Mouse (Mus musculus): ENCODE measurements at regions not wholly inside any gene's neighbourhood (a gene's known extent, or its start where the extent isn't known, plus 50 kb on each side); places are given as distances from the start of the nearest gene placed in this dataset.

DNA sequence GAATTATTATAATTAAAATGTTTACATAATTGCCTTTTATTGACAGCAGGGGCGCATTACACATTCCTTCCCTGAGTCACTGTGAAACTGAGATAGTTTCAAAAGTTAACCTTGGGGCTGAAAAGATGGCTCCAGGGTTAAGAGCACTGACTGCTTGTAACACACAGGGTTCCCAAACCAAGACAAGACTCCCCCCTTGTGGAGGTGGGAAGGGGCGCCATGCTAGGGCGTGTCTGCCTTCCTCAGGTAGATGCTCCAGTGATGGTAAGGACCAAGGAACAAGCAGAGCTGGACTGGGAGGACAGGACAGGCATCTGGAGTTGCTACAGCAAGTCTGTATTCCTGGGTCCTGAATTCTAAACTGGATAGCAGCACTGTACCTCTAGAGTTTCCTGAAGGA lies 351.9 kb downstream of the Tbc1d22a start:
- in situ Hi-C loops (cut with MboI, MseI), result no loop called here

DNA sequence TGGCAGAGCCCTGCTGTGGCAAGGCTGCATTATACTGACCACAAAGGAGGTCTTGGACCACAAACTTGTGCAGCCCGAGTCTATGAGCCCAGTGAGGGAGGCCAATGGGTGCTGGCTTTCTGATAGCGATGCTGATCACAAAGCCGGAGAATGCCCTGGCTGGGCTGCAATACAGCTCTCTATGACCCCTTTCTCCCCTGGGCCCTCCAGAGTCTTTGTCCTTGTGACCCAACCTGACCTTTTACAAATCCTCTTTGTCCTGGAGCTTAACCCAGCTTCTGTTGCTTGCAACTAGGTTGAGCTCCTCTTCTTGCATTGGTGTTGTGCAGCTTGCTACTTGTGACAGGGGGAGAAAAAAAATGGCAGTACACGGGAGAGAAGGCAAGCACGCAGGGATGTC lies 360.1 kb downstream of the Tbc1d22a start:
- in situ Hi-C loops (cut with MboI, MseI), result no loop called here

DNA sequence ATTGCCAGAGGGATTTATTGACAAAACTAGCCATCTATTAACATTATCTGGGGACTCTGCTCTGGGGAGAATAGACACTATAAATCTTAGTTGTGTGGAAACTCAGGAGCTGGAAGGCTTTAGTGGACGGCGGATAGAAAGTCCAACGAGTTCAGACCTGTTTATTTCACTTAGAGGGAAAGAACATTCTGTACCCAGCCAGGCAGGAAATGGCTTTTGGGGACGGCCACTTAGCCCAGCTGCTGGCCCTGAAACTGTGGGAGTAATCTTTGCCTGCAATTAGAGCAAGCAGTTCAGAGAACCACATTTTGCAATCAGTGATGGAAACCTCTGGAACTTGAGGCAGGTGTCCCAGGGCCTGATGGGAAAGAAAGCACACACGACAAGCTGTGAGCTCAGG lies 362.4 kb downstream of the Tbc1d22a start:
- in situ Hi-C loops (cut with MboI, MseI), result no loop called here

DNA sequence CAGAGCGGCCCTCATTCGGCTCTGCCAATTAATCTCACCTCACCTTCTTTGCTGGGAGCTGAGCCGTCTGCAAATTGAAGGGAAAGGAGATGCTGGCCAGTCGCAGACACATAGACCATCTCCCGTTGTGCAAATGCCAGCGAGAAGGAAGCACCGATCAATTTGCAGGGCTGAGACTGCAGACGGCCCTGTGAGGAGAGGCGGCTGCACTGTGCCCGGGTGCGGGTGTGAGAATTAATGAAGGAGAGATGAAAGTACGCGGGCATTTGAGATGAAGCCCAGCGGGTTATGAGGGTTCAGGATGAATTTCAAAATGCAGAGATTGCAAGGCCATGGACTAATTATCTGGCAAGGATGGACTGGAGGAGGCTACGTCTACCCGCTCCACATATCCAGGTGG lies 364.4 kb downstream of the Tbc1d22a start:
- in situ Hi-C loops (cut with MboI, MseI), result no loop called here

DNA sequence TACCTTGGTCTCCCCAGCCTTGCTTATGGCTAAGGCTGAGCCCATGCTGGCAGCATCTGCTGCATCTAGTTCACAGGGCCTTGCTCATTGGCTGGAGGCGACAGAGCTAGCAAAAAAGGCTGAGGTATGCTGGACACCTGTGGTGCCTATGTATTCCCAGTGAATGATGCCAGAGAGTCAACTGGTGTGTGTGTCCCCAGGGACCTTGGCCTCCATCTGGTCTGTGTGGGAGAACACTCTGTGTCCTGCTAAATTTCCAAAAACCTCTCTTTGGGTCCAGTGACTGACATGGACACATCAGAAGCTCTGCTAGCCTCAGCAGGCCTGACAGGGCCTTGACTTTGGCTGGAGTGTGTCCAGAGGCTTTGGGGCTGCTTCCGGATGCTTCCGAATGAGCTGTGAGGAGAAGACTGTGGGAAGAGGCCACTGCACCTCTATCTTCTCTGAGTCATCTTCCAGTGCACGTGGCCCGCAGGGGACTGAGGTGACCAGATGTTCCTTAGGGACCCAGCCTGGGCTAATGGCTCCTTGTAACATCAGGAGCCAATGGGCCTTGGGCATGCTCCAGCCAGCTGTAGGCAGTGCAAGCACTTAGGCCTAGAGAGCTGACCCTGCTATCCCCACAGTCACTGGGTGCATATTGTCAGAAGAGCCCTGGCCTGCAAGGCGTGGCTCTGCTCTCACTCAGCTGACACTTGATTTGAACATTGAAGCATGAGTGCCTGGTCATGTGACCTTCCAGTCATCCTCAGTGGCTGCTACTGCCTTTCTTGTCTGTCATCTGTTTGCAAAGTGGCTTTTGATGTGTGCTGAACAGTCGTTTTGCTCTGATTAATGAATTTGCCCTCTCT lies 368.2 kb downstream of the Tbc1d22a start:
- in situ Hi-C loops (cut with MboI, MseI), result loop anchor here (10.0 kb wide), 1 partner anchor 798 kb away; no protein-coding TSS in a partner anchor

DNA sequence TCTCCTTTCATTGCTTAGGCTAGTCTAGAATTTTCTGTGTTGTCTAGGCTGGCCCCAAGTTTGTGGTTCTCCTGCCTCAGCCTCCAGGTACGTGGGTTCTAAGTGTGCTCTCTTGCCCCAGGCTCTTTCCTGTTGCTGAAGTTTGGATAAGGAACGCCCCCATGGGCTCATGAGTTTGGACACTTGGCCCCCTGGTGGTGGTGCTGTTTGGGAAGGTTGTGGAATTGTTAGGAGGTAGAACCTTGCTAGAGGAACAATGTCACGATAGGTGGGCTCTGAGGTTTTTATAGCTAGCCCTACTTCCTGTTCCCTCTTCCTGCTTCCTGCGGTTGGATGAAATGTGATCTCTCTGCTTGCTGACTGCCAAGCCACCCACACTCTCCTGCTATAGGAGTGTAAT lies 371.5 kb downstream of the Tbc1d22a start:
- in situ Hi-C loops (cut with MboI, MseI), result loop anchor here (10.0 kb wide), 1 partner anchor 801 kb away; no protein-coding TSS in a partner anchor

DNA sequence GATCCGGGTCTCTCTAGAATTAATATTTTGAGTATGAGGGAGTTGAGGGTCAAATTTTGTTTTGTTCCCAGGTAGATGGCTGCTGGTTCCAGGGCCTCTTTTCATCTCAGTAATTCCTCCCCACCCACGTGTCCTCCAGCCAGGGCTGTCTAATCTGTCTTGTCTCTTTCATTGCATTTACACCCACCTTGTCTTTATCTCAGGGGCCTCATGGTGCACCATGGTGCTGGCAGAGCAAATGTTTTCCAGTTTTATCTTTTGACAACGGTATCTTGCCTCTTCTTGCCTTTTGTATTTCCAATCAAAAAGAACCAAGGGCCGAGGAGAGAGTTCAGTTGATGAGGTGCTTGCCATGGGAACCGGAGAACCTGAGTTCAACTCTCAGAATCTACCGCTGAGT lies 372.9 kb downstream of the Tbc1d22a start:
- in situ Hi-C loops (cut with MboI, MseI), result loop anchor here (10.0 kb wide), 1 partner anchor 802 kb away; no protein-coding TSS in a partner anchor

DNA sequence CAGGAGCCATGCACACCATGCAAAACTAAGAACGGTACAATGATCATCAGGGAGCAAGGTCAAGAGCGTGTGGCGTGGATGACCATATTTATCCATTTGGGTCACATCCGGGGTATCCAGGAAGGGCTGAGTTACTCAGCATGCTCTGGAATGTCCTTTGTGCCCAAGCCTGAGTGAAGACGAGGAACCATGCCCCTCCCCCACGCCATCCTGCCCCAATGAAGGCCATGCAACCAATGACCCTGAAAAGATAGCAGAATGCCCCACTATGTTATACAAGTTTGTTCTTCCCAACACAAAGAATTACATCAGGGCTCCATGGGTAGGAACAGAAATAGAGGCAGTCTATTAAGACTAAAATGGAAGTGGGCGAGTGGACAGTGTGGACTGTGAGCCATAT lies 375.8 kb downstream of the Tbc1d22a start:
- in situ Hi-C loops (cut with MboI, MseI), result no loop called here

DNA sequence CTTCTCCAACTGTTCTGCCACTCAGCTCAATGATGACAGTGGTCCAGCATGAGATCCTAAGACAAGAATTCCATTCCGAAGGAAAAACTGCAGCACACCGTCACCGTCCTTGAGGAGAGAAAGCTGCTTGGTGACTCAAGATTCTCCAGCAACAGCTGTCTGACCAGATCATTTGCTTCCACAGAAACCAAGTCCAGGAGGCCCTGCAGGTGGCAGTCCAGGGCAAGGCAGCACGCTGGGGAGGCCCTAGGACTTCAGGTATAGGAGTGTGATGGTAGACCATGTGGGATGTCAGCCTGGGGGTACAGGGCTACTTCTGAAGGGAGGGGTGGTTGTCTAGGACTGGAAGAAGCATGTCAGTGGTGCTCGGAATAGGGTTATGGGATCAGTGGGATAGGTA lies 376.6 kb downstream of the Tbc1d22a start:
- in situ Hi-C loops (cut with MboI, MseI), result no loop called here

DNA sequence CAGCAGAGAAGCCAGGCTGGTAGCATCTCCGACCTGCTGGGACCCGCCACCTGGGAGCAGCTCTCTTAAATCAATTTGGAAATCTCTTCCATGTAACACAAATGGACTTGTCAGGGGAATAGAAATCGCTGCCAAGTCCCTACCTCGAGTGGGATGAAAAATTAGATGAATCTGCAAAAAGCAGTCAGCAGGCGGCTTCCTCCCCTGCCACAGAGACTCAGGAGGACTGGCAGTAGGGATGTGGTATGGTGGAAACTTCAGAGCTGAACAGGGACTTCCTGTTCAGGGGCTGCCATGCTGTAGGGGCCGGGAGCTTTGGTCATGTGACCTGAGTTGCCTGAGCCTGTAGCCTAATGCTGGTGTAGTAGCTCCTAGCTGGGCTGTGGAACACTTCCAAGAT lies 379.1 kb downstream of the Tbc1d22a start:
- in situ Hi-C loops (cut with MboI, MseI), result no loop called here

DNA sequence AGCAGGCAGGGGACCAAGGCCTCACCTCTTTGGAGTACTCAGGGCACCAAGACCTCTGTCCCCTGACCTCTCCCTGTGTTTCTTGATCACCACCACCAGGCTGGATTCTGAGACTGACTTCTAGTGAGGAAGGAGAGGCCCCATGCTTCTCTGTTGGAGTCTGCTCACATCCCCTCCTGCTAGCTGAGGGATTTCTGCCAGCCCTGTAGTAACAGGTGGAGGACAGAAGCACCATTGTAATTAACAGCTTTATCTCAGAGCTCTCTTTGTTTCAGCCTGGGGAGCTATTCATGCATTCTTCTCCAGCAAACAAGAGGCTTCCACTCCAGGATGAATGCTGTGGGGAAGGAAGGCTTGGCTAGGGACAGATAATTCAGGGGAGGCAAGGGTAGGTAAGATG lies 392.2 kb downstream of the Tbc1d22a start:
- in situ Hi-C loops (cut with MboI, MseI), result loop anchor here (25.0 kb wide), 1 partner anchor 1644 kb away; no protein-coding TSS in a partner anchor

DNA sequence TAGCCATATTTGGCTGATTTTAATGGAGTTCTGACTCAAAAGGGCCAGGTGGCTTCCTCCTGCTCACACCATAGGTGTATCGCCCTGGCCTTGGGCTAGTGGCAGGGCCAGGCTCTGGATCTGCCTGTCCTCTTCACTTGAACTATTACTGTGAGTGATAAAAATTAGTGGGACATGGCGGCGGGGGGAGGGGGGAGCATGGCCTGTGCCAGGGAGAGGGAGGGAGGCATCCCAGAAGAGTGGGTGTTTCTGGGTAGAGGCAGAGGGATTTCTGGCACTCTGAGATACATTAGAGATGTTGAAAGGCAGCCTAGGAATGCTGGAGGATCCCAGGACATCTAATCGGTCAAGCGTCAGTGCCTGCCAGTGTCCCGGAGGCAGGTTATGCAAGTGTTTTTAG lies 395.4 kb downstream of the Tbc1d22a start:
- in situ Hi-C loops (cut with MboI, MseI), result loop anchor here (25.0 kb wide), 1 partner anchor 1647 kb away; no protein-coding TSS in a partner anchor

DNA sequence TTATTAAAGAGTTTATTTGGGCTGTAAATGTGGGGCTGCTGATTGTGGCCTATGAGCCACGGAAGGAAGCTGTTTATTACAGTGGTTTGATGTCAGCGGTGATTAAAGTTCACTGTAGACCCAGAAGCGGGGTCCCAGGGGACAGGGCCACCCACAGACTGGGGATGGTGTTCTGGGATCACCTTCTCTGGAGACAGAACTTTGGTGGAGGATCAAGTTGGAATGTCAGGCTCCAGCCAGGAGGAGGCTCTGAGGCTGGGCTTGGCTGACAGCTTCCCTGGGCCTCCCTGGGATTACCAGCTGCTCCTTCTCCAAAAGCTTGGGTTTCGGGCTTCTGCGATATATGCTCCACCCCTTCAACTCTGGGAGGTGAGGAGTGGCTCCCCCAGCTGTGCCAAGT lies 417.1 kb downstream of the Tbc1d22a start:
- in situ Hi-C loops (cut with MboI, MseI), result no loop called here

DNA sequence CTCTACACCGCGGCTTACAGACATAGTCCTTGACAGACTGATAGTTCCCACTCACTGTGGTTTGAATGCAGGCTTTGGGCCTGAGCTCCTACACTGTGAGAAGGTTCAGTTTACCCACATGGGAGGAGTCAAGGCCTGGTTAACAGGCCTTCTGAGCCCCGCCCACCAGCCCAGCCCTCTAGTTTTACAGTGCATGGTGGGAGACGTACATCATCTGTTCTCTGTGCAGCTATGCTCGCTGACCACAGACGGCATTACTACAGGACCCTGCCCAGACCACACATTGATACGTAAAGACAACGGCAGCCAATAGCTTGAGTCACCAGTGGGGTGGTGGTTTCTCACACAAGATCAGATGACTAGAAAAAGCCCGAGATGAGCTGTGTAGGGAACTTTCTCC lies 431.0 kb downstream of the Tbc1d22a start:
- in situ Hi-C loops (cut with MboI, MseI), result no loop called here

DNA sequence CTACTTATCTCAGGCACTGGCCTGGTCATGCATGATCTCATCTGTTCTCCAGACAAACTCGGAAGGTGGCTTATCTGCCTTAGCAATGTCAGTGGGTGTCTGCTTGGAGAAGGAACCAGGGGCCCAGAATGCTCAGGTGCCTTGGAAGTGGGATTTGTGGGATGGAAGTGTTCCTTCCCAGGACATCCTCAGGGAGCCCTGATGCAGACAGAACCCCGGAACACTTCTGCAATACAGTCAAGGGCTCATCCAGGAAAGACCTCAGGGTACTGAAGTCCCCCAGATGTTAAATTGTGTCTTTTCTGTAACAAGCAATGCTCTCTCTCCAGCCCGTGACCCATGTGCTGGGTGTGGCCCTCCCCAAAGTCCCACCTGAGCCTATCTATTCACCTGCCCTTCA lies 433.9 kb downstream of the Tbc1d22a start:
- in situ Hi-C loops (cut with MboI, MseI), result no loop called here

DNA sequence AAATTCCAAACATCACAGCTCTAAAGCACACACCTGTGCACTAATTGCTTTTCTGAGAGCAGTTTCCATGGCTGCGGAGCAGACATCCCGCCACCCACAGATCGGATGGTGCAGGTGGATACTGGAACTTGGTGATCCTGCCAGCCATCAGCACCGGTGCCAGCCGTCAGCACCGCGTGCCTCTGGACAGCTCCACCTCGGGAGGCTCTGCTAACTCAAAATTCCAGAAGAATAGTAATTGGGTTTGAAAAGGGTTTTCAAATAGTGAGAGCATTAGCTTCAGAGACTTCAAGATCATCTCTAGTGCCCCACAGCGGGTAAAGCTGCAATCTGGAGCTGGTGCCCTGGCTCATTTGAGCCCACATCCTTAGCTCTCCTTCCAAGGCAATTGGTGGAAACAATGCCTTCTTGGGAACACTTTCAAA lies 458.8 kb downstream of the Tbc1d22a start:
- in situ Hi-C loops (cut with MboI, MseI), result no loop called here

DNA sequence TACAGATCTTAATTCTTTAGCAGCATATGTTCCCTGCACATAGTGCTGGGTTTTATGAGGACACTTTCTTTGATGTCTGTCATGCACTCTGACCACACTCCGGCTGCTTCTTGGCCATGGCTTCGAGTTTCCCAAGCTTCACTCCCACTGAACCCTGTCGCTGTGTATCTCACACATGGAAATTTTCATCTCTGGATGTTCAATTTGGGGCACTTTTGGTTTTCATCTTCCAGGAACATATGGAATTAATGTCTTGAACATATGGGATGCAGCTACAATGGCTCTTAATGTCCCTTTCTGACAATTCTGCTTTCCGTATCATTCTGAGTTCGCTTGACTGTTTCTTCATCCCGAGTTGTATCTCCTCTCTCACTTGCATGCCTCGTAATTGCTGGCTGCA lies 462.8 kb downstream of the Tbc1d22a start:
- in situ Hi-C loops (cut with MboI, MseI), result no loop called here

DNA sequence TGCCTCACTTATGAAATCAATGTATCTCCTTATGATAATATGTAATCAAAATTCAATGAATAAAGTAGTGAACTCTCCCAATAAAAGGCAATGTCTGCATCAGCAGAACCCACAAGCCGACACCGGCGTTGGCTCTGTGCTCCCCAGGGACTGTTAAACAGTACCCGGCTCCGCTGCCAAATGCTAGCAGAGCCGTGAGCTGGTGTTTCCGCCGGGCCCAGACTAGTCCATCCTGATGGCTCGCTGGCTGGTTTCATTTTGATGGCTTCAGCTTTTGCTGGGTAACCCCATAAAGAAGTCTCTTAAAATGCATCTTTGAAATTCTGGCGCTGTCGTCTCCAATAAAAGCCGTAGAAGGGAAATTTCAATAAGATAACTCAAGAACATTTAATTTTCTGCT lies 468.8 kb downstream of the Tbc1d22a start:
- in situ Hi-C loops (cut with MboI, MseI), result no loop called here

DNA sequence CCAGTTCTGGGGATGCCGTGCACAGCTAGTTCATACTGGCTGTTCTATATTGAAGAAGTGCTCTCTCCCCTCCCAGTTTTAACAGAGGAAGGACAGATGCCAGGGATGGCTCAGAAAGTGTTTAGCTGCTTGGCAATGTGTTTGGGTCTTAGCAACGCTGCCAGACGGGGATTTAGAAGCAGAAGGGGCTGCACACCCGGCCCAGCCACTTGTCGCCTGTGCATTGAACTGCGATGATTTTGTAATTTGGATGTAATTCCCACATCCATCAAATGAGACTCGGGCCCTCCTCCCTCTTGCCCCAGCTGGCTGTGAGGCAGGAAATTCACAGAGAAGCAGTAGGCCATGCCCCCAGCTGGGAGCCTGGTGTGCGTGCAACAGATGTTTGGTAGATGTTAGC lies 475.4 kb downstream of the Tbc1d22a start:
- in situ Hi-C loops (cut with MboI, MseI), result no loop called here

DNA sequence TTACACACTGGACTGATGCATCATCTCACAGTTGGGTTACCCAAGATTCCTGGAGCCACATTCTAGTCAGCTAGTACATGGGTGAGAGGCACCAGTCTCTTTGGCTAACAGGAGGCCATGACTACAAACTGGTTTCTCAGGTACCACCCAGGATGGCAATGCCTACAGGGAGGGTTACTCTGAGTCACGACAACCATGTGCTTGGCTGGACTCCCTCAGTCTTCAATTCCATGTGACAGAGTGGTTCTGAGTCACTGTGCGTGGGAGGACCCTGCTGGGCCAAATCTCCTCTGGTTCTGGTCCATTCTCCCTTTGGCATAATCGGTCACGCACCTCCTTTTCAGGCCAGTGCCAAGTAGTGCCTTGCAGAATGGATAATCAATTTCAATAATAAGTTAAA lies 482.5 kb downstream of the Tbc1d22a start:
- in situ Hi-C loops (cut with MboI, MseI), result no loop called here

DNA sequence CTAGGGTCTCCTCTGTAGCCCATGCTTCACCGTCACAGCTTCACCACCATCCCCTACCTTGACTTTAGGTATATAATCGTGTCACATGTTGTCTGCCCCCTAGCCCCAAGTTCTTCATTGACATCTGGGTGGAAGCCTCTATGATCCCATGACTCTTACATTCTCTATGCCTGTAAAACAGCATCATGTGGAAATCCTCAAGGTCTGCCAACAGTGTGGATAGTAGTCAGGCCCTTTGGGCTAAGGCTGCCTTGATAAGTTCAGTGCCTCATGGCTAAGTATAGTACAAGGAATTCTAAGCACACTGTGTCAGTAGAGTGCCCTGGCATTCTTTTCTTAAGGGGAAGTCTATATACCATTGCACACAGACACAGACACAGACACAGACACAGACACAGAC lies 496.2 kb downstream of the Tbc1d22a start:
- in situ Hi-C loops (cut with MboI, MseI), result no loop called here

DNA sequence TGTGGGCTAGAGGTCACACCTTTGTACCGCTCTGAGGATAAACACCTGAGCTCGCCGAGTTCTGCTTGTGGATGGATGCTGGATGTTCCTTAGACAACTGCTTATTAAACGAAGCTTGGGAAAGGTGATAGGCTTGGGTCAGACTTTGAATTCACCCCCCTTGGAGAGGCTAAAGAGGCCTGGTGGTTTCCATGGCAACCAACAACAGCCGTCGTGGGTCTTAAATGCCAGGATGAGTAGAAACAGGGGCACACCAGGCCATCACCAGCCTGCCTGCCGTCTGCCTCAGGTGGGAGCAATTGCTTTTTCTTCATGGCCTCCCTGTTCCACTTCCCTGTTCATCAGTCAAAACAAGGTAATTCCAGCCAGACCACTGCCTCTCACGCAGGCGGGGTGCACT lies 504.1 kb downstream of the Tbc1d22a start:
- in situ Hi-C loops (cut with MboI, MseI), result no loop called here

DNA sequence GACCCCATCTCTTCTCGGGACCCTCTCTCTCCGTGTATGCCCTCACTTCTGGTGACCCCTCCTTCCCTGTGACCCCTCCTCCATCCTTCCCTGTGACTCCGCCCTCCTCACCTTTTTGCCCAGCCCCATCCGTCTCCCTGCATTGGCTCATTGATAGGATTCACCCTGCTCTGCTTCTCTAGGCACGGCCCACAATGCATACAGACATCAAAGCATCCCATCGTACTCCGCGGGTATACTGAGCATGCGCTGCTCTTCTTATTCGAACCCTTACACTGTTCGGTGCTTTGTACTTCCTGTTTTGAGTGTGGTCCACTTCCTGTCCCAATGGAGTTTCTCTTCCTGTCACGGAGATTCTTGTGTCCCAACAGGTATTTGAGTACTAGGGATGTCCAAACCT lies 504.8 kb downstream of the Tbc1d22a start:
- in situ Hi-C loops (cut with MboI, MseI), result no loop called here

DNA sequence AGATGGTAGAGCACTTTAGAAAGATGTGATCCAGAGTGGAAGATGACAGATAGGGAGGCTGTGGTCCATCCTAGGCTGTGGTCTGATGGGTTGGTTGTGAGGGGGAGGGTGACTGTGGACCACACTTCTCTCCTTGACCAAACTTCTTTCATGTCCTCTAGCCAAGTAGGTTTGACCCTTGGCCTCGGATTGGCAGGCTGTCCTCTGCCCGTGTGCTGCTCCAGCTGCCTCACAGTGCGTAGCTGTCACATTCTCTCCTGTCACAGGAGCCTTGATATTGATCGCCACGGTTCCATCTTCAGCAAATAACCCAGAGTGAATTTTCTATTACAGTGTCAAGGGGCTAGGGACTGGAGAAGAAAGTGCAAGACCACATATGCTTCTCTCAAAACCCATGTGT lies 506.9 kb downstream of the Tbc1d22a start:
- in situ Hi-C loops (cut with MboI, MseI), result no loop called here
